Mouse (Mus musculus) E14TG2a.4 (cell line): Measurements from ENCODE around the gene Mmd.

Source experiments
- H3K27me3 ChIP-seq: 2 replicates; pipeline ENCODE4 v1.6.1; 2014; ENCODE audit warnings: low read length, control low read depth; ENCODE audit not compliant: insufficient read depth
- H3K36me3 ChIP-seq: 2 replicates; pipeline ENCODE4 v1.6.1; 2014; ENCODE audit warnings: low read length, control low read depth; ENCODE audit not compliant: insufficient read depth
- H3K4me1 ChIP-seq: replicated peaks from 2 replicates; pipeline ENCODE4 v1.6.1; 2014; ENCODE audit warnings: low read depth, low read length, control low read depth
- H3K4me3 ChIP-seq: replicated peaks from 2 replicates; pipeline ENCODE4 v1.5.1; 2014; ENCODE audit warnings: mild to moderate bottlenecking, low read length
- H3K9me3 ChIP-seq: 2 replicates; pipeline ENCODE4 v1.6.1; 2014; ENCODE audit warnings: low read length, control low read depth
- CTCF ChIP-seq: conservative IDR thresholded peaks from 2 replicates; pipeline ENCODE4 v1.5.1; 2014; ENCODE audit warnings: low read length
- NANOG ChIP-seq: IDR thresholded peaks from 2 replicates; pipeline ENCODE4 v1.6.1; 2014; ENCODE audit warnings: borderline replicate concordance, low read length, mixed read lengths
- POU5F1 ChIP-seq: IDR thresholded peaks from 2 replicates; pipeline ENCODE4 v1.6.1; 2014; ENCODE audit warnings: low read length, borderline replicate concordance

Mmd gene

GRCm38 (mm10) chr11:90243300-90243699, 6.0 kb upstream of the Mmd start:
- Histone ChIP-seq H3K36me3 (no peaks in the 10 kb centered on the region), H3K9me3 (peaks cover 8% of the 10 kb centered on the region; the same call in 1 of the 2 replicates), H3K4me3 (no peak overlapping the region), H3K4me1 (peaks cover 19% of the 10 kb centered on the region), H3K27me3 (peaks cover 32% of the 10 kb centered on the region)
- no peak for TF ChIP-seq POU5F1
- TF ChIP-seq CTCF, result no peak
- no peak for TF ChIP-seq NANOG

DNA sequence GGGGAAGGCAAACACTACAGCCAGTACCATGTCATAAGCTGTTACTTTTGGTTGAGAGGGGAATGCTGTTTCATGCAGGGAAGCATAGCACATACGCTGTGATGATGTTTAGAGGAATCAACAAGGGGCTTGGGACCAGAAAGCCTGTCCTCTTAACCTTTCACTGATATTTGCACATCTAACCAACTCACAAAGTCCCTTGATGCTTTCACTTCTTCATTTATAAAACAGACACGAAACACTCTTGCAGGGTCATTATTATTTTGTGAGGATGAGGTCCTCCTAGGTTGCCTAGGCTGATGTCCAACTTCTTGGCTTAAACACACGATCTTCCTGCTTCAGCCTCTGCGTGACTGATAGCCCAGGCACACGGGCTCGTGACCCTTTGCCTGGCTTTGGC, 3.6 kb upstream of the Mmd start:
- Histone ChIP-seq H3K36me3 (no peaks in the 10 kb centered on the region), H3K27me3 (peaks cover 42% of the 10 kb centered on the region), H3K4me1 (peaks cover 22% of the 10 kb centered on the region), H3K4me3 (no peak overlapping the region), H3K9me3 (peaks cover 8% of the 10 kb centered on the region; the same call in 1 of the 2 replicates)
- TF ChIP-seq CTCF (no peak), POU5F1 (no peak), NANOG (no peak)

GRCm38 (mm10) chr11:90246676-90247075, 2.6 kb upstream of the Mmd start:
- Histone ChIP-seq H3K9me3 (peaks cover 8% of the 10 kb centered on the region; the same call in 1 of the 2 replicates), H3K4me1 (peaks cover 17% of the 10 kb centered on the region), H3K27me3 (peaks cover 44% of the 10 kb centered on the region), H3K4me3 (no peak overlapping the region), H3K36me3 (no peaks in the 10 kb centered on the region)
- TF ChIP-seq POU5F1, result no peak
- no peak for TF ChIP-seq CTCF
- TF ChIP-seq NANOG, result no peak

DNA sequence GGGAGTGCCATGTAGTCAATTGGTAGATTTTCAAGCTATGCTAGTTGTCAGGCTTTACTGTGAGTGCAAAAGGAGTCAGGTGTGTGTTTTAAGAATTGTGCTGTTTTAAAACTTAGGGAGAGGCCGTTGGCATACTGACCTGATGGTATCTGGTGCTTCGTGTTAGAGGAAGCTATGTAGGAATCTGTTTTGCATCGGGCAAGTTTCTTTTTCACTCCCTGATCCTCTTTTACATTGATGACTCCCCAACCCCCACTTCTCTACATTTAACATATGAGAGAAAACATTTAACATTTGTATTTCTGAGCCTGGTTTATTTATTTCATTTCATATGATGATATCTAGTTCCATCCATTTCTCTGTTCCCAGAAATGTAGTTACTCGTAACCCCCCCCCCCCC, 1.5 kb upstream of the Mmd start:
- TF ChIP-seq NANOG (no peak), CTCF (no peak), POU5F1 (no peak)
- no peak overlapping the region for H3K4me3 ChIP-seq
- no peaks in the 10 kb centered on the region for H3K36me3 ChIP-seq
- peaks cover 49% of the 10 kb centered on the region for H3K27me3 ChIP-seq
- peaks cover 8% of the 10 kb centered on the region; the same call in 1 of the 2 replicates for H3K9me3 ChIP-seq
- H3K4me1 ChIP-seq, result peaks cover 17% of the 10 kb centered on the region

DNA sequence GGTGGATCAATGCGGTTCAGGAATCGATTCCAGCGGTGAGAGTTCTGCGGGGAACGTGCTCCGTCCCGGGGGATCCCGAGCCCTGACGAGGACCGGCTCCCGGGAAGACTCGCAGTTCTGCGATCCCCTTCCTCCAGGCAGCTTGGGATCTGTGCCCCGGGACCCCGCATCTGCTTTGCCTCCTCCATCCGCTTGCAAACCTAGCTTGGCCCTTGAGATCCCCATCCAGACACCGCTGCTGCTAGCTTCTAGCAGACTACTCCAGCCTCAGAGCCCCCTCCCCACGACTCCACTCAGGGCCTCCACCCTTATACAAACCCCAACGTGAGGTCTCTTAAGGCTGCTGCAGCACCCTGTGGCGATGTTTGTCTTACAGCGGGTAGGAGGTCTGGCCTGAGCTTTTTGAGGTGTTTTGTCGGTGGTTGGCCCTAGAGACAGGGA, 465 bp downstream of the Mmd start:
- H3K4me3 ChIP-seq, result peak overlapping the region; percentile 89
- peaks cover 55% of the 10 kb centered on the region for H3K27me3 ChIP-seq
- TF ChIP-seq POU5F1, result no peak
- no peak for TF ChIP-seq NANOG
- TF ChIP-seq CTCF, result no peak
- H3K9me3 ChIP-seq, result no peaks in the 10 kb centered on the region
- H3K36me3 ChIP-seq, result no peaks in the 10 kb centered on the region
- H3K4me1 ChIP-seq, result peaks cover 17% of the 10 kb centered on the region

DNA sequence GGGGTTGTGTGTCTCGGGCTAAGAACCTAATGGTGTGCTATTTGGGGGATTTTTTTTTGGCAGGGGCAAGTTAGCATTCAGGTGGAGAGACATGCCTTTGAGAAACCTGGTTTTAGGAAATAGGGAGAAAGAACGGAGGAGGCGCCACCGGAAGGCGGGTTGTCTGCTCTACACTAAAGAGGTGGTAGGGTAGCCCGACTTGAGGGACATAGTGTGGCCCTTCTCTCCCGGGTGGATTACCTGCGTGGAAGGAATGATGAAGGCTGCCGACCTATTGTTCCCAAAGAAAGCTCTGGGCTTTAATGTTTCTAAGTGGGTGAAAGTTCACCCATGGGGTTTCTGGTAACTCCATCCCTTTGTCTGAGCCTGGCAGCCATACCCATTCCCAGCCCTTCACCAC, 933 bp downstream of the Mmd start:
- Histone ChIP-seq H3K4me3 (peak overlapping the region; percentile 89), H3K27me3 (peaks cover 54% of the 10 kb centered on the region), H3K36me3 (no peaks in the 10 kb centered on the region), H3K9me3 (no peaks in the 10 kb centered on the region), H3K4me1 (peaks cover 17% of the 10 kb centered on the region)
- no peak for TF ChIP-seq CTCF
- TF ChIP-seq POU5F1, result no peak
- no peak for TF ChIP-seq NANOG

- Histone ChIP-seq H3K9me3 (no peaks in the 10 kb centered on the region), H3K27me3 (peaks cover 50% of the 10 kb centered on the region)
- no peak for TF ChIP-seq CTCF
- TF ChIP-seq NANOG, result no peak
- no peak for TF ChIP-seq POU5F1
Observed at GRCm38 (mm10) chr11:90250730-90251129, 1.5 kb downstream of the Mmd start.

GRCm38 (mm10) chr11:90251923-90252322, 2.7 kb downstream of the Mmd start:
- Histone ChIP-seq H3K4me1 (peaks cover 17% of the 10 kb centered on the region), H3K36me3 (no peaks in the 10 kb centered on the region), H3K9me3 (no peaks in the 10 kb centered on the region), H3K27me3 (peaks cover 40% of the 10 kb centered on the region), H3K4me3 (no peak overlapping the region)
- TF ChIP-seq POU5F1 (no peak), NANOG (no peak), CTCF (no peak)

More at GRCm38 (mm10) chr11:90250730-90251129, 1.5 kb downstream of the Mmd start:
- Histone ChIP-seq H3K36me3 (no peaks in the 10 kb centered on the region), H3K4me1 (peaks cover 17% of the 10 kb centered on the region), H3K4me3 (no peak overlapping the region)

DNA sequence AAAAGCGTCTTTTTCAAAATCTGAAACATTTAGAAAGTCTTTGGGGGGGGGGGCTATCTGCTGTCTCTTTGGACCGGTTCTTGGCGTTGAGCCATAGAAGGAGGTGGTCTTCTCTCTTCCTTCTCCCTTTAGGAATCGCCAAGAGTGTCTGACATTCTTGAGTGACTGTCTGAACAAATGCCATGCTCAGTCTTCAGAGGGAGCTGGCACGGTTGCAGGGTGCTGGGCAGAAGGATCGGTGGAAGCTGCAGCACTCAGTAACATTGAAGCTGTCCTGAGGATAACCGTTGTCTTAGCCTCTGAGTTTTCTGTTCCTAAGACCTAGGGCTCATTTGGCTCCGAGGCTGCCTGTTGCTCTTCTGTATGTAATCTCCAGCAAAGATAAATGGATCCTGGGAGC, 3.1 kb downstream of the Mmd start:
- no peak for TF ChIP-seq POU5F1
- TF ChIP-seq NANOG, result no peak
- no peak for TF ChIP-seq CTCF
- no peaks in the 10 kb centered on the region for H3K9me3 ChIP-seq
- peaks cover 17% of the 10 kb centered on the region for H3K4me1 ChIP-seq
- no peaks in the 10 kb centered on the region for H3K36me3 ChIP-seq
- no peak overlapping the region for H3K4me3 ChIP-seq
- H3K27me3 ChIP-seq, result peaks cover 39% of the 10 kb centered on the region

GRCm38 (mm10) chr11:90254536-90254935, 5.3 kb downstream of the Mmd start:
- no peaks in the 10 kb centered on the region for H3K9me3 ChIP-seq
- H3K4me1 ChIP-seq, result peaks cover 14% of the 10 kb centered on the region
- TF ChIP-seq POU5F1 (no peak), CTCF (no peak), NANOG (no peak)
- H3K27me3 ChIP-seq, result peaks cover 34% of the 10 kb centered on the region
- H3K36me3 ChIP-seq, result no peaks in the 10 kb centered on the region
- H3K4me3 ChIP-seq, result no peak overlapping the region
